Mouse (Mus musculus): ENCODE data around the gene Apol9b. TPM values are rescaled to one million over a fixed set of nuclear protein-coding genes. Genes with fewer than 3 reads are reported as not detected.

Gene Apol9b
- total RNA-seq, 2 experiments from 2014 or later, result 0.46 to 0.61 TPM

DNA sequence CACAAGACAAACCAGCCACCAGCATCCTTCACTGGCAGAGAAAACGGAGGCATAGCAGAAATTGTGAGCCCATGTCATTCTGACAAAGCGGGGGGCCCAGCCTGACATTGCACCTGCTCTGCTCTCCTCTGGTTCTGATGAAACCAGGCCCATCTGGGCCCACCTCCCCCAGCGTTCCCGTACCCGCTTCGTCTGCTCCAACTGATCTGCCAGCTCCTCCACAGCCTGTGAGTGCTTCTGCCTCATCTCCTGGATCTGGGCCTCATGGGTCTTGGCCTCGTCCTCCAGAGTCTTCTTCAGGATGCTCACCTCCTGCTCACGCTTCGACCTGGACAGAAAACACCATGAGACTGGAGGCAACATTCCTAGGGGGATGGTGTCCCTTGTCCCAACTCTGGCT is 42.1 kb downstream of the Apol9b start:
- DNase-seq, result no peak
- intact Hi-C loops (cut with DNase I), result no loop called here

DNA sequence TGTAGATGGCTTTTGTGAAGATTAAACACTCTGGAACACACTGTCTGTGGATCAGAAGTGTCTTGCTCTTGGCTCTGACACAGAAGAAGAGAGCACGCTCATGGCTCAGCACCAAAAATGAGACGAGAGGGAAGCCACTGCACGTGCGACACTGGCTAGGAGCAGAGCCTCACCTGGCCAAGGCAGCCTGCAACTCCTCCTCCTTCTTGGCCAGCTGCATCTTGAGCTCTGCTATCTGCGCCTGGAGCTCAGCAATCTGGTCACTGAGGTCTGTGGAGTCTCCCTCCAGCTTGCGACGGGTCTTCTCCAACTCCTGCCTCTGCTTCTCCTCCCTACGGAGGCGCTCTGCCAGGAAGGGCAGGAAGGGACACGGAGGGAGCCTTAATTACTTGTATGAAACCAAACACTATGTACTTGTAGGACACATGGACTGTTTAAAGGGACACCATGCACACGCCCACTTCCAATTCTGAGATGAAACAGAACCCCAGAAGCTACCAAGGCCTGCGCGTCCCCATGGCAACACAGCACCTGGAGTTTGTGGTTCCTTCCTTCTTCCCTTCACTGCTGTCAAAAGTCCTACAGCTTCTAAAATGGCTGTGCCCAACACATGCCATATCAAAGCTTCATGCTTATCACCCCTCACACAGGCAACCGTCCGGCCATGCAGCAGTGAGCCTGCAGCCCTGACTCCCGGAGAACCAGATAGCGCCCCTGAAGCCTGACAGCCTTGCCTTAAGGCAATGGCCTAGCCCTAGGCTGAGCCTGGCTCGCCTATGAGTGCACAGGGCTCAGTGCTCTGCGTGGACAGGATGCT is 44.5 kb downstream of the Apol9b start:
- no peak for DNase-seq
- intact Hi-C loops (cut with DNase I), result no loop called here

DNA sequence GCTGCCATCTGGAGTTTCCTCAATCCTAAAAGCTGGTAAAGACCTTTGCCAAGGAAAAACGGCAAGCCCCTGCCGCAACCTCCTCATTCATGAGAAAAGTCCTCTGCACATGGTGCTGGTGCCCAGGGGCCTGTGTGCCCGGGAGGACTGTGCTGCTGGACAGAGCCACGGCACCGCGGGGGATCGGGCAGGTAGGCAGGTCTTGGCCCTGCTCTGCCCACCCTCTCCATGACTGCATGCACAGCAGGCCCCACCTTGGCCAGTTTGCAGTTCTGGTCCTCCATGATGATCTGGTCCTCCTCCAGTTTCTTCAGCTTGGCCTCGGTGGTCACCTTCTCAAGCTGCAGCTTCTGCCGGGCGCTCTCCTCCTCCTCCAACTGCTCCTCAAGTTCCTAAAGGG is 45.5 kb downstream of the Apol9b start:
- intact Hi-C loops (cut with DNase I), result no loop called here
- no peak for DNase-seq

DNA sequence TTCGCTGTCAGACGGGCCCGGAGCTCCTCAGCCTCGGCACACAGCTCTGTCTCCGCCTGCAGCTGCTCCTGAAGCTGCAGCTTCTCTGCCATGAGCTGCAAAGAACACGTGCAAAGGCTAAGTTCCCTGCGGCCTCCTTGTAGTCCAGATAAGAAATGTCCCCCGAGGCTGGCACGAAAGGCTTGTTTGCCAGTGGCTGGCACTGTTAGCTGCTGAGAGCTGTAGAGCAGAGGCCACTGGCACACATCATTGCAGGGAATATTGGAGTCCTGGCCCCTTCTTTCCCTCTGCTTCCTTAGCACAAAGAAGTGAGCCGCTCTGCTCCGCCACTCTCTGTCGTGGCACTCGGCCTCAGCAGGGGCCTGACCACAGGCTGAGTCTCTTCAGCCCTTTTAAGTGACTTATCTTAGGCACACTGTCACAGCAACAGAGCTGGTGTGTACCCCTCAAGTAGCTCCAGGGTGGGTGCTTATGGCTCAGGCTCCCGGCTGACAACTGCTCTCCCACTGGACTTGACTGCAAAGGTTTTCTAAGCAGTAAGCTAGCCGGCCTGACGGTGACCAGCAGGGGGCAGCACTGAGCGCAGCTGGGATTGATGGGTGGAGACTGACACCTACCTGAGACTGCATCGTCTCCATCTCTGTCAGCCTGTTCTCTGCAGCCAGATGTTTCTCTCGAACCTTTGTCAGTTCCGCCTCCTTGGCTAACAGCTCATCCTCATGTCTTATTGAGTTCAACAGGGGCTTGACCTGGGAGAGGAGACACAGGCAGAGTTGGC is 46.5 kb downstream of the Apol9b start:
- peak; percentile 80 to 87 for DNase-seq
- intact Hi-C loops (cut with DNase I), result loop anchor here (1.0 kb wide), 1 partner anchor 142 kb away; no protein-coding TSS in a partner anchor

DNA sequence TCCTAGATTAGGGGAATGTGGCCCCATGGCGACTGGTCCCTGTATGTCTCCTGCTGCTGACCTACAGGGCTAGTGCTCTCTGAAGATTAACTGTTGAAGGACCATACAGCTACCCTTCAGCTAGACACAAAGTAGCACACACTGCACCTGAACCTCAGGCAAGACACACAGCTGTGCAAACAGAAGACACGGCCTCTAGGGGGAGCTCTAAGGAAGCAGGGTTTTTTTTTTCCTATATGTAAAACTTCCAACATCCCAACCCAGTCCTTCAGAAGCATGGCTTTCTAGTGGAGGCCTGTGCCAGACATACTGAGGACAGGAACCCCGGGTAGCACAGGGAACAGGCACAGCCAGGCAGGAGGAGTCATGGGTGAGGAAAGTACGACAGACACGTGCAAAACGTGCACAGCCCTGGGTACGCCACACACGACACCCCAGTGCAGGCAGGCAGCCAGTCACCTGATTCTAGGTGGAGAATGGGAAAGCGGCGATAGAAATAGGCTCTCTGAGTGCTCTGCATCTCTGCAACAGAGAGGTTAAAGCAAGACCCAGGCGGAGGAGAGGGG is 53.7 kb downstream of the Apol9b start:
- peak in 1 of 2 experiments; percentile 56 for DNase-seq
- intact Hi-C loops (cut with DNase I), result loop anchor here (2.0 kb wide), 1 partner anchor 134 kb away; no protein-coding TSS in a partner anchor

DNA sequence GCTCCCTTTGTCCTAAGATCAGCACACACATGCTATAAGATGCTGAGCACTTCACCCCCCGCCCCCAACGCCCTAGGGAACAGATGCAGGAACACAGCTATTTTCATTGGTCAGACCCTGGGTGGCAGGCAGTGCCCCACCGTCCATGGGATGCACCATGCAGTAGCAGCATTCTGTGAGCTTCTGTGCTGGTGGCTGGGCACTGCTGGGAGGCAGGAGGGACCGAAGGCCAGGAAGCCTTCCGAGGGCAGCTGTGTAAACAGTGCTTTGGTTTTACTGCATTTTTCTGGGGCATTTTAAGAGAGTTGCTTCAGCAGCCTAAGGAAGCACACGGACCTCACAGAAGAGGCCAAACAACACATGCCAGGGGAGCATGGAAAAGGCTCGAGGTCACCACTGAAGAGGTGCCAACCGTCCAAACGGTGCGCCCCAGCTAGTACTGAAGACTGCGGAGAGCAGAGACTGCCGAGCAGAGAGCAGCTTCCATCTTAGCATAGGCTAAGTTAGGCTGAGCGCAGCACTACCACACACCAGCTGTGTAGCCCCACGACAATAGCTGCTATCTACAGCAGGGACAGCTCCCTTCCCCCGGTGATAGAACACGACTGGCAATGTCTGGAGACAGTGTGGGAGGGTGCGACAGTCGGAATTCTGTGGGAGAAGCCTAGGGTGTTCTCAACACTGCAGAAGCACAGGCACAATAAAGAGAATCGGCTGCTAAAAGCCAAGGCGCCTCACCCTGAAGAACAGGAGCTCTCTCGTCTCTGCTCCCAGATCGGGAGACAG is 55.4 kb downstream of the Apol9b start:
- DNase-seq, result no peak
- intact Hi-C loops (cut with DNase I), result no loop called here

DNA sequence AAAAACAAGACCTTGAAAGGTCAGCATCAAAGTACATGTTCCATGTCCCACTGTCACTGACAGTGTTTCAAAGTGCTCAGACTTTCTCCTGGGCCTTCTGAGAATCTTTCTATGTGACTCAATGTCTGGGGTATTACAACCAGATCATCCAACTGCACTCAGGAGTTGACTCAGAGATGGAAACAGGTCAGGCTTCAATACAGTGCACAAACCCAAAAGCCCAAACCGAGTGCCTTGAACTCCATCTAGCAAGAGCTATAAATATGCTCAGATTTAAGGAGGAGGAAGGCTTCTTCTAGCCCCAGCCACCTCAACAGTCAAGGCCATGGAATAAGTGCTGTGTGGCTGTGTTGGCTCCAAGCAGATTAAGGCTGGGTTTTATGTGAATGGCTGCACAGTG is 57.0 kb downstream of the Apol9b start:
- intact Hi-C loops (cut with DNase I), result no loop called here
- DNase-seq, result no peak

Other genes with a start within 250 kb of the Apol9b start
- gene Apol11a, start 220.8 kb upstream of the Apol9b start, total RNA-seq (2021), result not detected
- gene Apol7c, start 195.7 kb upstream of the Apol9b start, total RNA-seq (2021), result not detected
- not detected for gene 1700025B11Rik, start 167.1 kb upstream of the Apol9b start, total RNA-seq (2021)
- 1 to 10 TPM; 1.6 to 1.7 TPM for gene Apol10b, start 132.9 kb upstream of the Apol9b start, total RNA-seq (2021)
- not detected for gene Gm36245, start 129.8 kb upstream of the Apol9b start, total RNA-seq (2021)
- gene Apol11b, start 85.8 kb upstream of the Apol9b start, total RNA-seq (2021), result 1 to 10 TPM; 1.8 to 2.6 TPM
- not detected for gene Apol7e, start 30.2 kb upstream of the Apol9b start, total RNA-seq (2021)
- not detected for gene Apol8, start 28.0 kb downstream of the Apol9b start, total RNA-seq (2021)
- 100 to 1,000 TPM; 105 to 110 TPM for gene Myh9, start 113.1 kb downstream of the Apol9b start, total RNA-seq (2021)
- 100 to 1,000 TPM; 276 to 279 TPM for gene Txn2, start 200.0 kb downstream of the Apol9b start, total RNA-seq (2021)
- gene Foxred2, start 227.7 kb downstream of the Apol9b start, total RNA-seq (2021), result under 1 TPM; 0.44 to 0.57 TPM
- 10 to 100 TPM; 63.6 to 73.2 TPM for gene Eif3d, start 241.8 kb downstream of the Apol9b start, total RNA-seq (2021)

Data from heart, postnatal 36 days (tissue).